Mouse (Mus musculus): ENCODE measurements around the gene Srpk2.

DNA sequence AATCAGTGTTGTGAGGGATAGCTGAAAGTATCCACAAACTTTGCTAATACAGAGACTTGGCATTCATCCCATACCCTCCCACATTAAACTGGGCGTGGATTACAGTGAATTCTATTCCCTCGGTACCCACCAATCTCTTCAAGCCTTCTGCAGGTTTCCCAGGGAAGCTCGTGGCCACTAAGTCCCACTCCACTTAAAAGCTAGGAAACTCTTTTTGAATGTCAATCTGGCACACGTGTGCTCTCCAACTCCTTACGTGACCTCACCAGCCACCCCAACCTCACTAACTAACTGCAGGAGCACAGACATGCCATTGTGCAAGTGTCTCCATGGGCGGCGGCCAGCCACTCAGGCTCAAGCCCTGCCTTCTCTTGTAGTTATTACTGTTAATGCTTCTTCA is 12.3 kb downstream of the Srpk2 start:
- TF ChIP-seq CTCF (IDR thresholded peaks at IDR 0.05; ENCODE audit: extremely low read depth, insufficient read length, insufficient replicate concordance, low read depth, low read length) (no peak), POLR2A (IDR thresholded peaks at IDR 0.05; ENCODE audit: low read depth, low read length) (no peak)

Data from small intestine, adult 2 months (tissue).